Mouse (Mus musculus): ENCODE results near the gene Snap47. TPM values are rescaled to one million over a fixed set of nuclear protein-coding genes. Genes with fewer than 3 reads are reported as not detected.

Snap47 gene
- polyA plus RNA-seq, 1 experiment from 2014 or later: 117 TPM

- Histone ChIP-seq H3K4me3 (ENCODE audit: low read depth, low read length) (peak overlapping the region; percentile 81), H3K9ac (ENCODE audit: low read depth, low read length) (peak overlapping the region; percentile 96), H3K9me3 (replicated peaks; ENCODE audit: control insufficient read depth, low read length) (no peaks in the 10 kb centered on the region), H3K4me2 (peak overlapping the region; percentile 91), H3K27ac (ENCODE audit: low read depth, low read length) (peak overlapping the region; percentile 57), H3K4me1 (ENCODE audit: control insufficient read depth, insufficient read depth, low read length) (peaks cover 4% of the 10 kb centered on the region; the same call in 1 of the 2 replicates), H3K27me3 (ENCODE audit: control insufficient read depth, insufficient read depth, low read length) (no peaks in the 10 kb centered on the region), H3K36me3 (ENCODE audit: control insufficient read depth, insufficient read depth, low read length) (no peaks in the 10 kb centered on the region)
- 5% methylated on average over 37 of the region's 37 CpGs for WGBS (ENCODE audit: insufficient replicate concordance)
- peak; percentile 35; the same call in 1 of the 2 replicates for ATAC-seq (replicated peaks; ENCODE audit: insufficient number of reproducible peaks, low FRiP score, low TSS enrichment)
Measured at GRCm38 (mm10) chr11:59471413-59472325, 20.7 kb upstream of the Snap47 start.

- peaks cover 12% of the 10 kb centered on the region for H3K9me3 ChIP-seq (replicated peaks; ENCODE audit: control insufficient read depth, low read length)
- no peak overlapping the region for H3K9ac ChIP-seq (ENCODE audit: low read depth, low read length)
- no peaks in the 10 kb centered on the region for H3K27me3 ChIP-seq (ENCODE audit: control insufficient read depth, insufficient read depth, low read length)
- ATAC-seq (replicated peaks; ENCODE audit: insufficient number of reproducible peaks, low FRiP score, low TSS enrichment): no peak
- no peak overlapping the region for H3K4me3 ChIP-seq (ENCODE audit: low read depth, low read length)
- no peak overlapping the region for H3K4me2 ChIP-seq
- WGBS (ENCODE audit: insufficient replicate concordance): 92% methylated on average over 2 of the region's 2 CpGs
- H3K27ac ChIP-seq (ENCODE audit: low read depth, low read length): no peak overlapping the region
- peaks cover 42% of the 10 kb centered on the region for H3K36me3 ChIP-seq (ENCODE audit: control insufficient read depth, insufficient read depth, low read length)
- H3K4me1 ChIP-seq (ENCODE audit: control insufficient read depth, insufficient read depth, low read length): peaks cover 7% of the 10 kb centered on the region
Measured at GRCm38 (mm10) chr11:59460459-59460858, 9.5 kb upstream of the Snap47 start.

- peaks cover 11% of the 10 kb centered on the region for H3K9me3 ChIP-seq (replicated peaks; ENCODE audit: control insufficient read depth, low read length)
- no peak overlapping the region for H3K9ac ChIP-seq (ENCODE audit: low read depth, low read length)
- peaks cover 38% of the 10 kb centered on the region for H3K36me3 ChIP-seq (ENCODE audit: control insufficient read depth, insufficient read depth, low read length)
- ATAC-seq (replicated peaks; ENCODE audit: insufficient number of reproducible peaks, low FRiP score, low TSS enrichment): peak; percentile 81
- H3K27ac ChIP-seq (ENCODE audit: low read depth, low read length): peak overlapping the region; percentile 83
- peaks cover 7% of the 10 kb centered on the region for H3K4me1 ChIP-seq (ENCODE audit: control insufficient read depth, insufficient read depth, low read length)
- H3K4me2 ChIP-seq: no peak overlapping the region
- H3K4me3 ChIP-seq (ENCODE audit: low read depth, low read length): no peak overlapping the region
- 13% methylated on average over 5 of the region's 5 CpGs for WGBS (ENCODE audit: insufficient replicate concordance)
- no peaks in the 10 kb centered on the region for H3K27me3 ChIP-seq (ENCODE audit: control insufficient read depth, insufficient read depth, low read length)
Measured at GRCm38 (mm10) chr11:59458973-59459372, 8.0 kb upstream of the Snap47 start.

GRCm38 (mm10) chr11:59456891-59457290 lies 5.9 kb upstream of the Snap47 start:
- H3K27ac ChIP-seq (ENCODE audit: low read depth, low read length): no peak overlapping the region
- no peak overlapping the region for H3K9ac ChIP-seq (ENCODE audit: low read depth, low read length)
- H3K4me3 ChIP-seq (ENCODE audit: low read depth, low read length): no peak overlapping the region
- peaks cover 7% of the 10 kb centered on the region for H3K4me1 ChIP-seq (ENCODE audit: control insufficient read depth, insufficient read depth, low read length)
- peaks cover 24% of the 10 kb centered on the region for H3K36me3 ChIP-seq (ENCODE audit: control insufficient read depth, insufficient read depth, low read length)
- no peaks in the 10 kb centered on the region for H3K9me3 ChIP-seq (replicated peaks; ENCODE audit: control insufficient read depth, low read length)
- ATAC-seq (replicated peaks; ENCODE audit: insufficient number of reproducible peaks, low FRiP score, low TSS enrichment): no peak
- WGBS (ENCODE audit: insufficient replicate concordance): 90% methylated on average over 2 of the region's 2 CpGs
- no peaks in the 10 kb centered on the region for H3K27me3 ChIP-seq (ENCODE audit: control insufficient read depth, insufficient read depth, low read length)
- H3K4me2 ChIP-seq: no peak overlapping the region

GRCm38 (mm10) chr11:59456346-59456745 lies 5.4 kb upstream of the Snap47 start:
- peaks cover 8% of the 10 kb centered on the region for H3K4me1 ChIP-seq (ENCODE audit: control insufficient read depth, insufficient read depth, low read length)
- no peaks in the 10 kb centered on the region for H3K27me3 ChIP-seq (ENCODE audit: control insufficient read depth, insufficient read depth, low read length)
- no peak overlapping the region for H3K4me3 ChIP-seq (ENCODE audit: low read depth, low read length)
- ATAC-seq (replicated peaks; ENCODE audit: insufficient number of reproducible peaks, low FRiP score, low TSS enrichment): no peak
- no peak overlapping the region for H3K27ac ChIP-seq (ENCODE audit: low read depth, low read length)
- WGBS (ENCODE audit: insufficient replicate concordance): 75% methylated on average over 2 of the region's 2 CpGs
- H3K9me3 ChIP-seq (replicated peaks; ENCODE audit: control insufficient read depth, low read length): no peaks in the 10 kb centered on the region
- peaks cover 21% of the 10 kb centered on the region for H3K36me3 ChIP-seq (ENCODE audit: control insufficient read depth, insufficient read depth, low read length)
- no peak overlapping the region for H3K9ac ChIP-seq (ENCODE audit: low read depth, low read length)
- no peak overlapping the region for H3K4me2 ChIP-seq

- Histone ChIP-seq H3K4me3 (ENCODE audit: low read depth, low read length) (peak overlapping the region; percentile 77), H3K36me3 (ENCODE audit: control insufficient read depth, insufficient read depth, low read length) (peaks cover 9% of the 10 kb centered on the region), H3K27me3 (ENCODE audit: control insufficient read depth, insufficient read depth, low read length) (no peaks in the 10 kb centered on the region), H3K9me3 (replicated peaks; ENCODE audit: control insufficient read depth, low read length) (no peaks in the 10 kb centered on the region), H3K4me1 (ENCODE audit: control insufficient read depth, insufficient read depth, low read length) (peaks cover 9% of the 10 kb centered on the region), H3K27ac (ENCODE audit: low read depth, low read length) (peak overlapping the region; percentile 51; the same call in 1 of the 2 replicates), H3K9ac (ENCODE audit: low read depth, low read length) (peak overlapping the region; percentile 81), H3K4me2 (peak overlapping the region; percentile 86)
- WGBS (ENCODE audit: insufficient replicate concordance): under 1% methylated on average over 38 of the region's 38 CpGs
- peak; percentile 63; the same call in 1 of the 2 replicates for ATAC-seq (replicated peaks; ENCODE audit: insufficient number of reproducible peaks, low FRiP score, low TSS enrichment)
Measured at GRCm38 (mm10) chr11:59450230-59450771, 685 bp downstream of the Snap47 start.

GRCm38 (mm10) chr11:59449741-59450229 lies 1.2 kb downstream of the Snap47 start, which contains the start of gene Jmjd4:
Gene Jmjd4 (plus strand): TSS chr11:59450045.
- 0% methylated on average over 36 of the region's 40 CpGs for WGBS (ENCODE audit: insufficient replicate concordance)
- H3K36me3 ChIP-seq (ENCODE audit: control insufficient read depth, insufficient read depth, low read length): peaks cover 9% of the 10 kb centered on the region
- H3K4me3 ChIP-seq (ENCODE audit: low read depth, low read length): peak within 1 kb of the TSS; percentile 77
- peak within 1 kb of the TSS; percentile 86 for H3K4me2 ChIP-seq
- peak within 1 kb of the TSS; percentile 81 for H3K9ac ChIP-seq (ENCODE audit: low read depth, low read length)
- ATAC-seq (replicated peaks; ENCODE audit: insufficient number of reproducible peaks, low FRiP score, low TSS enrichment): peak; percentile 92
- H3K9me3 ChIP-seq (replicated peaks; ENCODE audit: control insufficient read depth, low read length): no peaks in the 10 kb centered on the region
- H3K4me1 ChIP-seq (ENCODE audit: control insufficient read depth, insufficient read depth, low read length): peaks cover 9% of the 10 kb centered on the region
- no peaks in the 10 kb centered on the region for H3K27me3 ChIP-seq (ENCODE audit: control insufficient read depth, insufficient read depth, low read length)
- H3K27ac ChIP-seq (ENCODE audit: low read depth, low read length): peak within 1 kb of the TSS; percentile 51; the same call in 1 of the 2 replicates

GRCm38 (mm10) chr11:59443102-59443501 lies 7.9 kb downstream of the Snap47 start:
- H3K4me2 ChIP-seq: no peak overlapping the region
- H3K4me1 ChIP-seq (ENCODE audit: control insufficient read depth, insufficient read depth, low read length): no peaks in the 10 kb centered on the region
- no peak overlapping the region for H3K27ac ChIP-seq (ENCODE audit: low read depth, low read length)
- no peak overlapping the region for H3K4me3 ChIP-seq (ENCODE audit: low read depth, low read length)
- no peaks in the 10 kb centered on the region for H3K27me3 ChIP-seq (ENCODE audit: control insufficient read depth, insufficient read depth, low read length)
- H3K36me3 ChIP-seq (ENCODE audit: control insufficient read depth, insufficient read depth, low read length): peaks cover 1% of the 10 kb centered on the region
- no peak overlapping the region for H3K9ac ChIP-seq (ENCODE audit: low read depth, low read length)
- no peaks in the 10 kb centered on the region for H3K9me3 ChIP-seq (replicated peaks; ENCODE audit: control insufficient read depth, low read length)
- no peak for ATAC-seq (replicated peaks; ENCODE audit: insufficient number of reproducible peaks, low FRiP score, low TSS enrichment)
